Mouse (Mus musculus): ENCODE measurements around the gene Dcdc2b. TPM values are rescaled to one million over a fixed set of nuclear protein-coding genes. Genes with fewer than 3 reads are reported as not detected.

Gene Dcdc2b
- polyA plus RNA-seq, 1 experiment = 0.68 TPM

DNA sequence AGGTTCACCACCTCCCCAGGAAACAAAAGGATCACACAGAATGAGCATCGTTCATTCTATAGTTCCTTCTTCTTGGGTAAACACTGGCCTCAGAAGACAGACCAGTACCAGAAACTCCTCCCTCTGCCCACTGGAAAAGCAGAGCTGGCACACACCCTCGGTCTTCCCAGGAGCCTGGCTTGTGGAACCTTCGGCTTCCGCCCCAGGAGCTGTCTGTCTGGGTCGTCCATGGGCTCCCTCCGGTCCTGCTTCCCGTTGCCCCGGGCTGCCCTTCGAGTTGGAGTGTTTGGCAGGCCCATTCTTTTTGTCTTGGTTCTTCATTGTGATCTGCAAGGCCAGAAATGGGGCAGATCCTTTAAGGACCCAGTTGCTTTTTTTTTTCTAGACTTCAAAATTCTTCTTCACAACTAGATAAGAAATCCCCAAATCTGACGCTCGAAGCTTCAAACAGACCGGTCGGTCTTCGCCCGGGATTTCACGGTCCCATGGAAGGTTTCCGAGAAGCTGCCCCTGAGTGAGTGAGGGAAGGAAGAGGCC lies 26.1 kb upstream of the Dcdc2b start:
- Histone ChIP-seq H3K4me3 (ENCODE audit: insufficient read depth, low read length) (peak overlapping the region; percentile 70), H3K4me1 (ENCODE audit: control insufficient read depth, insufficient read depth, low read length) (no peaks in the 10 kb centered on the region), H3K27ac (ENCODE audit: insufficient read depth, low read length) (peak overlapping the region; percentile 86)
- TF ChIP-seq POLR2A (IDR thresholded peaks at IDR 0.05; ENCODE audit: low read depth, low read length) (peak; percentile 78), CTCF (IDR thresholded peaks at IDR 0.05; ENCODE audit: borderline replicate concordance, insufficient read depth, low read length) (no peak)

DNA sequence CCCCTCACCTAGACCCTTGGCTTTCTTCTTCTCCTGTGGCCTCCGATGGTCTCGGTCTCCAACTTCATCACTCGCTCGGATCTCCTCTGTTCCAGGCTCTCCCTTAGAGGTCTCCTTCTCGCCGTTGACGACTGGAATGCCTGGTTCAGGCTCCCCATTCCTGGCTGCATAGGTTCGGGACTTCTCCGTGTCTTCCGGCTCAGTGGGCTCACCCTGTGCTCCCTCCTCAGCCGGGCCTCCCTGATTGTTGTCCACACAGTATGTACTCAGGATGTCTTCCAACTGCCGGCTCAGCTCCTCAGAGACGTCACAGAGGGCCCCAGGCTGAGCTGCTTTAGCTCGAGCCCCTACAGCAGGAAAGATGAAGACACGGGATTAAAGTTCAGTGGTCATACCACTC lies 25.2 kb upstream of the Dcdc2b start:
- no peak overlapping the region for H3K27ac ChIP-seq (ENCODE audit: insufficient read depth, low read length)
- H3K4me3 ChIP-seq (ENCODE audit: insufficient read depth, low read length) = peak overlapping the region; percentile 70
- no peaks in the 10 kb centered on the region for H3K4me1 ChIP-seq (ENCODE audit: control insufficient read depth, insufficient read depth, low read length)
- TF ChIP-seq POLR2A (IDR thresholded peaks at IDR 0.05; ENCODE audit: low read depth, low read length) (no peak), CTCF (IDR thresholded peaks at IDR 0.05; ENCODE audit: borderline replicate concordance, insufficient read depth, low read length) (no peak)

DNA sequence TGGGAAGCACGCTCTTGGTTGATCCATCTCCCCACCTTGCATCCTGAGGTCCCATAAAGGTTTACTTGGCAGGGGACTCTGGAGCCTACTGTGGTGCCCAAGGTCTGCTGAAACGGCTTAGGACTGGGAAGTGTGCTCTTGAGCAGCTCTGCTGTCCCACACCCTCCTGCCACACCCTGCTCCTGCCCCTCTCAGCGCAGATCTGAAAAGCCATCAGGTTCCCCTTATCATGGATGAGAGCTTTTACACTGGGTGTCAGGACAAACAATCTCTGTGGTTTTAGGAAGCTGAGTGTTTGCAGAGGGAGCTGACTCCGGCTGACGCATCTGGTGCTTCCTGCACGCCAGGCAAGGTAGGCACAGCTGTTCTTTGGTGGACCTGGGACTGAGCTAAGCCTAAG lies 19.8 kb upstream of the Dcdc2b start:
- no peaks in the 10 kb centered on the region for H3K4me1 ChIP-seq (ENCODE audit: control insufficient read depth, insufficient read depth, low read length)
- TF ChIP-seq POLR2A (IDR thresholded peaks at IDR 0.05; ENCODE audit: low read depth, low read length) (no peak), CTCF (IDR thresholded peaks at IDR 0.05; ENCODE audit: borderline replicate concordance, insufficient read depth, low read length) (no peak)

DNA sequence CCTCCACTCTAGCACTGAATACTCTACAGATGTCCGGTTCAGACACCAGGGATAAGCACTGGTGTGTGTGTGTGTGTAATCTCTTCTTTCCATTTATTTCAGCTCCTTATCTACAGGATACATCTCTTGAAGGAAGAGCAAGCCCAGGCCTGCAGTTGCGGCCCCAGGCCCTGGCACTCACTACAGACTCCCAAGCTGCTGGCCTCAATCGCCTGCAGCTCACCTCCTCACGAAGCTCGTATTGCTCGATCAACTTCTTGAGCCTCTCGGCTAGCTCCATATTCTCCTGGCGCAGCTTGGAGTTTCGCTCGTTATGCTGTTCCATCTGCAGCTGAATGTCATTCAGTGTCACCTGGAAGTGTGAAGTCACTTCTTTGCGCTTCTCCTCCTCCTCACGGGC lies 17.8 kb upstream of the Dcdc2b start:
- no peaks in the 10 kb centered on the region for H3K4me1 ChIP-seq (ENCODE audit: control insufficient read depth, insufficient read depth, low read length)
- H3K27ac ChIP-seq (ENCODE audit: insufficient read depth, low read length) = no peak overlapping the region
- no peak overlapping the region for H3K4me3 ChIP-seq (ENCODE audit: insufficient read depth, low read length)
- TF ChIP-seq POLR2A (IDR thresholded peaks at IDR 0.05; ENCODE audit: low read depth, low read length) (no peak), CTCF (IDR thresholded peaks at IDR 0.05; ENCODE audit: borderline replicate concordance, insufficient read depth, low read length) (no peak)

More for the DNA sequence above, 19.8 kb upstream of the Dcdc2b start:
- Histone ChIP-seq H3K4me3 (ENCODE audit: insufficient read depth, low read length) (no peak overlapping the region), H3K27ac (ENCODE audit: insufficient read depth, low read length) (no peak overlapping the region)

DNA sequence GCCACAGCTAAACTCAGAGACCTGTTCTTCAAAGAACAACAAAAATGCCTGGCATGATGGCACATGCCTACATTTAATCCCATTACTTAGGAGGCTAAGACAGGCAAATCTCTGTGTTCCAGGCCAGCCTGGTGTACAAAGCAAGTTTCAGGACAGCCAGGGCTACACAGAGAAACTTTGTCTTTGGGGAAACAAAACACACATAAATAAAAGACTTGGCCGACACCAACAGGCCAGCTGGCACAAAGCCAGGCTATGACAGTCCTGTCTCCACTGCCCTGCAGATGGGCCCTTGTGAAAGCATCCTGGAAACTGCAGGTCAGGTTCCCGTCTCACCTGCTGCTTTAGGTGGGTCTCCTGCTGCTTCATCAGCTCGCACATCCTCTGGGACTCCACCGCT lies 16.9 kb upstream of the Dcdc2b start:
- Histone ChIP-seq H3K4me3 (ENCODE audit: insufficient read depth, low read length) (no peak overlapping the region), H3K4me1 (ENCODE audit: control insufficient read depth, insufficient read depth, low read length) (no peaks in the 10 kb centered on the region), H3K27ac (ENCODE audit: insufficient read depth, low read length) (no peak overlapping the region)
- TF ChIP-seq POLR2A (IDR thresholded peaks at IDR 0.05; ENCODE audit: low read depth, low read length) (no peak), CTCF (IDR thresholded peaks at IDR 0.05; ENCODE audit: borderline replicate concordance, insufficient read depth, low read length) (no peak)

DNA sequence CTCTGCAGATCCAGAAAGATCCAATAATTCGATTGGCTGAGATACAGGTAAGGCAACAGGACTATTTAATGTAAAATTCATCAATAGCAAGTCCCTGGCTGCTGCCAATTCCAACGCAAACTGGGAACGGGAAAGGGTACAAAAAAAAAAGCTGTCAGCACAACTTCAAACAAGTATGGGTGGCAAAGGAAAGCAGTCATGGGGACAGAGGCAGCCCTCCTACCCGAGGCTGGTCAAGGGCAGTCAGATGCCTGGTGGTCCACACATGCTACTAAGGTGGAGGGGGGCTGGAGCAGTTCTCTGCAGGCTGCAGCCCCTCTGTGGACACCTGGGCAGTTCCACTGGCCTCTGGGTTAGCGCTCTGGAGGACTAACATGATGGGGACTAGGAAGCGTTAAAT lies 12.0 kb upstream of the Dcdc2b start:
- TF ChIP-seq POLR2A (IDR thresholded peaks at IDR 0.05; ENCODE audit: low read depth, low read length) (no peak), CTCF (IDR thresholded peaks at IDR 0.05; ENCODE audit: borderline replicate concordance, insufficient read depth, low read length) (no peak)
- H3K4me1 ChIP-seq (ENCODE audit: control insufficient read depth, insufficient read depth, low read length) = peaks cover 2% of the 10 kb centered on the region
- H3K4me3 ChIP-seq (ENCODE audit: insufficient read depth, low read length) = no peak overlapping the region
- no peak overlapping the region for H3K27ac ChIP-seq (ENCODE audit: insufficient read depth, low read length)

DNA sequence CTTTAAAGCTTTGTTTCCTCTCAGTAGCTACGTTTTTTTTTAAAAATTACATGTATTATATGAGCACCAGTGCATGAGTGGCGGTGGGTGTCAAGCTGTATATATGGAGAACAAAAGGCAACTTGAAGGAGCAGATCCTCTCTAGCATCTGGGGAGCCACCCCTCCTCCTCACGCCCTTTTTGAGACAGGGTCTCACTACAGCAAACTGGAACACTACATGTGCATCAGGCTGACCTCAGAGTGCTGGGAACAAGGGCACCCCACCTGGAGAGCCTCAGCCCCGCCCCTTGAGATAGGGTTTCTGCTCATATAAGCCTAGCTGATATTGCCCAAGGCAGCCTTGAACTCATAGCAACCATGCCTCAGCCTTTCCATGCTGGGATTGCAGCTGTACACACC lies 11.4 kb upstream of the Dcdc2b start:
- H3K4me3 ChIP-seq (ENCODE audit: insufficient read depth, low read length) = no peak overlapping the region
- no peak overlapping the region for H3K27ac ChIP-seq (ENCODE audit: insufficient read depth, low read length)
- TF ChIP-seq POLR2A (IDR thresholded peaks at IDR 0.05; ENCODE audit: low read depth, low read length) = no peak
- no peak for TF ChIP-seq CTCF (IDR thresholded peaks at IDR 0.05; ENCODE audit: borderline replicate concordance, insufficient read depth, low read length)
- H3K4me1 ChIP-seq (ENCODE audit: control insufficient read depth, insufficient read depth, low read length) = peaks cover 2% of the 10 kb centered on the region

DNA sequence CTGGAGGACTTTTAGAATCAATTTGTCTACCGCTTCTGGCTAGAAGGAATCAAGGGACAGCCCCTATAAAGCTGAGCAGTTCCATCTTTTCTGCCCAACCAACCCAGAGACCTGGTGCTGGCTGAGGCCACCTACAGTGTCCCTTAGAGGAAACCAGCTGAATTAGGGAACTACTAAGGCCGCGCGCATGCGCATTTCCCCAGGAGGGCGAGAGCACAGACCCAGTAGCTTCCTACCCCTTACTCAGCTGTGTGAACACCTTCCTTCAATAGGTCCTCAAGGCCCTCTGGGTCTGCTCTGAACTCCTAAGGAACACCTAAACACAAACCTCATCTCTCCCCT lies 10.9 kb upstream of the Dcdc2b start:
- TF ChIP-seq CTCF (IDR thresholded peaks at IDR 0.05; ENCODE audit: borderline replicate concordance, insufficient read depth, low read length) (no peak), POLR2A (IDR thresholded peaks at IDR 0.05; ENCODE audit: low read depth, low read length) (0 out of 2 replicates have a peak, but pooled peaks have one; percentile 29)

DNA sequence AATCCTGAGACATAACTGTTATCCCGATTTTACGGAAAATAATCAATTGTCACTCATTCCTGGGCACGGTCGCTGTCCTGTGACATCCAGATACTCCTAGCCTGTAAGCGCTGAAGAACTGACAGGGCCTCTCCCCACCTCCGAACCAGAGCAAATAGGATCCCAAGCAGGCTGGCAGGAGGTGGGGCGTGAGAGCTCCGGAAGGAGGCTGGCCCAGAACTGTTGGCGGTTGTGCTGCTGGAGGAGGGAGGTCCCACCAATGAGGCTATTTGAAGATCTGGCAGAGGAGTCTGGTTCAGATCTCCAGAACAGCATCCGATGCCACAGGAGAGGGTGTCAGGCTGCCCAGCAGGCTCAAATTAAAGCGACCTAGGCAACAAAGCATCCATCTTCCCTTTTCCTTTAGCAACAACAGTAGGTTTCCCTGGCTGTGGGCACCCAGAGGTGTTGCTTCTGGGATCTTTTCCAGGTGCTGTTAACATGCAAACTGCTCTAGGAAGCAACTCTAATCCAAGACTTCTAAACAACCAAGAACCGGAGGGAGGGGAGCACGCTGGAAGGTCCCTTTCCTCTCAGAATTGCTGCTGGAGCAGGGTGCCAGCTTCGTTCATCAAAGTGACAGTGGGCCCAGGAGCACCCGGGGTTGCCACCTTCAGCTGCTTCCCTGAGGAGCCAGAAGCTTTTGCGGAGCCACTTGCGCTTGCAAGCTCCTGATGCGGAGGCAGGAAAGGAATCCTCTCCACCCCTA lies 10.4 kb upstream of the Dcdc2b start:
- TF ChIP-seq CTCF (IDR thresholded peaks at IDR 0.05; ENCODE audit: borderline replicate concordance, insufficient read depth, low read length) (no peak), POLR2A (IDR thresholded peaks at IDR 0.05; ENCODE audit: low read depth, low read length) (peak; percentile 78)
- H3K4me1 ChIP-seq (ENCODE audit: control insufficient read depth, insufficient read depth, low read length) = peaks cover 2% of the 10 kb centered on the region
- H3K27ac ChIP-seq (ENCODE audit: insufficient read depth, low read length) = peak overlapping the region; percentile 76
- H3K4me3 ChIP-seq (ENCODE audit: insufficient read depth, low read length) = peak overlapping the region; percentile 63

More for the DNA sequence above, 10.9 kb upstream of the Dcdc2b start:
- Histone ChIP-seq H3K4me1 (ENCODE audit: control insufficient read depth, insufficient read depth, low read length) (peaks cover 2% of the 10 kb centered on the region), H3K4me3 (ENCODE audit: insufficient read depth, low read length) (no peak overlapping the region), H3K27ac (ENCODE audit: insufficient read depth, low read length) (peak overlapping the region; percentile 41)

DNA sequence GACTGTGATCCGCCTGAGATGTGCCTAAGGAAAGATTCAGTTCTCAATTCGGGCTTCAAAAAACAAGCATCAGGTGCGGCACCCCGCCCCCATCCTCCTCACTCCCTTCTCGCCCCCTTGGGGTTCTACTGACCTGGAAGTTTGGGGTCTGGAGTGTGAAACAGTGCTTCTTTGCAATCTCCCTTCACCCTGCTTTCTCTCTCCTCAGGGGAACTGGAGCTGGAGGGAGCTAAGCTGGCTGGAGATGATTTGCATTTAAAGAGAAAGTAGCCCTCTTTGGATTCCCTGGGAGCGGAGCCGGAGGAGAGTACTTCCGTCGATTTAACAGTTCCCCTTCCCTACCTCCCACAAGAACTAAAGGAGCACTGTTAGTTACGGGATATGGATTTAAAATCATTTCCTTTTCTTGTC lies 9.6 kb upstream of the Dcdc2b start, which contains the start of gene Ccdc28b:
Gene Ccdc28b (minus strand): TSS at position 267 of the 411 bp plus-strand sequence.
- Histone ChIP-seq H3K4me1 (ENCODE audit: control insufficient read depth, insufficient read depth, low read length) (peaks cover 2% of the 10 kb centered on the region), H3K4me3 (ENCODE audit: insufficient read depth, low read length) (peak within 1 kb of the TSS; percentile 63), H3K27ac (ENCODE audit: insufficient read depth, low read length) (peak within 1 kb of the TSS; percentile 76)
- TF ChIP-seq CTCF (IDR thresholded peaks at IDR 0.05; ENCODE audit: borderline replicate concordance, insufficient read depth, low read length) (no peak), POLR2A (IDR thresholded peaks at IDR 0.05; ENCODE audit: low read depth, low read length) (0 out of 2 replicates have a peak, but pooled peaks have one; percentile 62)

Measured in embryonic fibroblast, embryonic 13.5 days (primary cell).